Mouse (Mus musculus): ENCODE measurements around the gene Tmem229b. TPM values are rescaled to one million over a fixed set of nuclear protein-coding genes. Genes with fewer than 3 reads are reported as not detected.

The Tmem229b gene
- polyA plus RNA-seq (2021; fragmentation: Nextera tagmentation), result 7.7 and 12.6 TPM in 2 replicates
- long read RNA-seq, experiment 1, partial matches to known transcripts, result 1 of 20 reads
- long read RNA-seq, experiment 1, other reads (novel, unspliced or antisense), result 15 of 20 reads
- long read RNA-seq, experiment 2, partial matches to known transcripts, result 0 of 6 reads
- long read RNA-seq, experiment 2, other reads (novel, unspliced or antisense), result 6 of 6 reads

GRCm38 (mm10) chr12:79007126-79007753 lies at the start of gene Tmem229b:
Gene Tmem229b (minus strand): TSS chr12:79007627.

GRCm38 (mm10) chr12:79028911-79029861 lies 21.8 kb upstream of the Tmem229b start, which contains the start of gene Plekhh1:
Gene Plekhh1 (plus strand): TSS chr12:79029163.

Other genes starting within 250 kb of the Tmem229b start
- gene Atp6v1d, start 146.0 kb downstream of the Tmem229b start, polyA plus RNA-seq (2021; fragmentation: Nextera tagmentation), result 226 and 285 TPM in 2 replicates
- gene Eif2s1, start 145.8 kb downstream of the Tmem229b start, polyA plus RNA-seq (2021; fragmentation: Nextera tagmentation), result 55.4 and 75.5 TPM in 2 replicates
- gene Plek2, start 100.7 kb downstream of the Tmem229b start, polyA plus RNA-seq (2021; fragmentation: Nextera tagmentation), result 0.23 and 0.29 TPM in 2 replicates
- 3.0 and 4.2 TPM in 2 replicates for gene Plekhh1, start 21.5 kb upstream of the Tmem229b start, polyA plus RNA-seq (2021; fragmentation: Nextera tagmentation)
- gene Pigh, start 82.0 kb upstream of the Tmem229b start, polyA plus RNA-seq (2021; fragmentation: Nextera tagmentation), result 8.1 and 10.5 TPM in 2 replicates
- gene Arg2, start 123.2 kb upstream of the Tmem229b start, polyA plus RNA-seq (2021; fragmentation: Nextera tagmentation), result 3.7 and 5.1 TPM in 2 replicates
- 402 and 436 TPM in 2 replicates for gene Vti1b, start 165.0 kb upstream of the Tmem229b start, polyA plus RNA-seq (2021; fragmentation: Nextera tagmentation)
- gene Rdh11, start 184.7 kb upstream of the Tmem229b start, polyA plus RNA-seq (2021; fragmentation: Nextera tagmentation), result 8.7 and 11.5 TPM in 2 replicates
- gene Rdh12, start 201.3 kb upstream of the Tmem229b start, polyA plus RNA-seq (2021; fragmentation: Nextera tagmentation), result 1.4 and 2.0 TPM in 2 replicates

All from left cerebral cortex, adult 6 months (tissue).